Mouse (Mus musculus) MEL (cell line): ENCODE results near the gene Soat2.

Experiments
- CTCF ChIP-seq, 3 experiments: IDR thresholded peaks in 2 of 3; conservative IDR thresholded peaks in 1 of 3; 2 replicates each; pipeline ENCODE4 v1.5.1; 2011 to 2012; ENCODE audit warnings: low read length in 3 of 3, low read depth in 2 of 3, mild to moderate bottlenecking in 2 of 3, improper control_type of control experiment in 1 of 3, inconsistent platforms in 1 of 3, mixed read lengths in 1 of 3, moderate library complexity in 1 of 3; ENCODE audit not compliant: control insufficient read depth in 1 of 3, insufficient read depth in 1 of 3, poor library complexity in 1 of 3, severe bottlenecking in 1 of 3
- ZC3H11A ChIP-seq: IDR thresholded peaks from 2 replicates; pipeline ENCODE4 v1.6.1; 2012; ENCODE audit warnings: low read depth, mild to moderate bottlenecking, inconsistent platforms, low read length, improper control_type of control experiment

GRCm38 (mm10) chr15:102105360-102105759 is 45.0 kb upstream of the Soat2 start:
- no peak for TF ChIP-seq CTCF (IDR thresholded peaks at IDR 0.05 in 2 of 3, conservative IDR thresholded peaks at IDR 0.05 in 1 of 3; ENCODE audit: control insufficient read depth in 1 of 3, insufficient read depth in 1 of 3, low read depth in 2 of 3, low read length in 3 of 3, poor library complexity in 1 of 3, severe bottlenecking in 1 of 3)
- no peak for TF ChIP-seq ZC3H11A
